Mouse (Mus musculus) spleen, adult 2 months (tissue): Measurements from ENCODE around the gene Gm37240.

Experiments used
- CTCF ChIP-seq: fragments of 200-500 bp; IDR thresholded peaks from 2 replicates; pipeline ENCODE4 v1.5.1; 2011; ENCODE audit warnings: mild to moderate bottlenecking, inconsistent platforms; ENCODE audit not compliant: insufficient read depth, insufficient read length, insufficient replicate concordance; ENCODE audit errors: extremely low read depth
- POLR2A ChIP-seq: fragments of 200-500 bp; IDR thresholded peaks from 2 replicates; pipeline ENCODE4 v1.6.1; 2011; ENCODE audit warnings: low read depth, low read length, inconsistent platforms

- TF ChIP-seq POLR2A (no peak), CTCF (no peak)
Observed at GRCm38 (mm10) chr3:84827617-84828016, 1059.7 kb downstream of the Gm37240 start.
